Mouse (Mus musculus) spleen, adult 2 months (tissue): ENCODE data around the gene Man2a1.

Experiments
- CTCF ChIP-seq: fragments of 200-500 bp; IDR thresholded peaks from 2 replicates; pipeline ENCODE4 v1.5.1; 2011; ENCODE audit warnings: mild to moderate bottlenecking, inconsistent platforms; ENCODE audit not compliant: insufficient read depth, insufficient read length, insufficient replicate concordance; ENCODE audit errors: extremely low read depth
- POLR2A ChIP-seq: fragments of 200-500 bp; IDR thresholded peaks from 2 replicates; pipeline ENCODE4 v1.6.1; 2011; ENCODE audit warnings: low read depth, low read length, inconsistent platforms

DNA sequence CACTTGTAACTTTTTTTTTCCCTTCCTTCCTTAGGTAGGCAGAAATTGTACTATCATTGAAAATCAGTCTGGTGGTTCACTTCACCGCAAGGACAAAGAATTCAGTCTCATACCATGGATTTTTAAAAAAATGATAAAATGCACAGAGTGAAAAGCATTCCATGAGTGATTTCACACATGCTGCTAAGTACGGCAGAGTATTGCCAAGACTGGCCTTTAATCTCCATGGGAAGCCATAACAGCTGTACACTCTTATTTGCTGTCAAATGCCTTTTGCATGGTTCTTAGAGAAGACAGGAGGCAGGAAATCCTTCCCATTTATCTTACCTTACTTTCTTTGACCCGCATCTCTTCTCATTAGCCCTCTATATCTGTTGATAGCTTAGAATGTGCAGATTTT lies 45.6 kb upstream of the Man2a1 start:
- no peak for TF ChIP-seq CTCF
- TF ChIP-seq POLR2A: no peak
